Mouse (Mus musculus): ENCODE measurements around the gene Srpr.

DNA sequence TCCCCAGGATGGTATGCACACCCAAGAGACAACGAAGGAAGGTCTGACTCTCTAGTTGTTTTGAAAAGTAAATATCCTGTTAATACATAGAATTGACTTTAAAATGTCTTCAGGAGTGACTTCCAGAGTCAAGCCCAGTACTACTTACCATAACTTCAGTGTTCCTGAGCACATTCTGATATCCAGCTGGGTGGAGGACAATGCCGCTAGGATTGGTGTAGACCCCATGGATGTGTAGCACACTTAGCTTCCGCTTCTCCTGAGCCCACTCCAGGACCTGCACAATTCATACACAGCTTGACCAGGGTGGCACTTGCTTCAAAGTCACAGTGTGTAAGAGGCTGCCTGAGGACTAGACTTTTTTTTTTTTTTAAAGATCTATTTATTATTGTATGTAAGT lies 23.5 kb downstream of the Srpr start:
- TF ChIP-seq POLR2A (IDR thresholded peaks at IDR 0.05; ENCODE audit: insufficient read depth, low read depth, low read length) = no peak
- TF ChIP-seq CTCF (IDR thresholded peaks at IDR 0.05) = no peak
- no peak for TF ChIP-seq EP300 (IDR thresholded peaks at IDR 0.05; ENCODE audit: insufficient read depth, low read depth, low read length)

Data from heart, adult 2 months (tissue).